Mouse (Mus musculus): ENCODE data around the gene Aqp9.

DNA sequence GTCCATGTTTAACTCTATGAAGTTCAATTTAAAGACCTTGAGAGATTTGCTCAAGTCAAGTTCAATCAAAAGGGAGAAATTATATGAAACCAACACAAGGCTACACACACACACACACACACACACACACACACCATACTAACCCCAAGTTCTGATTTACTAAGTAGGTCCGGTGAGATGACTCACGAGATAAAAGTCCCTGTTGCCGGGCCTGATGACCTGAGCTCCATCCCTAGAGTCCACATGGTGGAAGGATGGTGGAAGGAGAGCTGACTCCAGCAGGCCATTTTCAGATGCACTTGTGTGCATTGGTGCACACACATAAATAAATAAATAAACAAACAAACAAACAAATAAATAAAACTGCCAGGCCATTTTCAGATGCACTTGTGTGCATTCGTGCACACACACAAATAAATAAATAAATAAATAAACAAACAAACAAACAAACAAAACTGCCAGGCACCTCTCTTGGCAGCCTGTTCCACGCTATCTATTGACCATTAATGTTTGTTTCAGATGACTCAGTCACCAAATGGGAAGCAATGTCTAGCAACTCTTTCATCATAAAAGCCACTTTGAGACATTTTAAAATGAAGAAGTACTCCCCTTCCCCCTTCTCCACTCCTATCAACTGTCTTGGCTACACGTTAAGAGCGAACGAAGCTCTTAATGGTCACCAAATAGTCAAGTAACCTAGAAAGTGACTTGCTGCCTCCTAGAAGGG is 6.2 kb downstream of the Aqp9 start:
- TF ChIP-seq CTCF (IDR thresholded peaks at IDR 0.05; ENCODE audit: borderline replicate concordance, control insufficient read depth, extremely low read depth, insufficient read depth, low read length, poor library complexity) (no peak), POLR2A (IDR thresholded peaks at IDR 0.05; ENCODE audit: control insufficient read depth, extremely low read depth, insufficient read depth, low read length, poor library complexity) (no peak)

Measured in thymus, adult 2 months (tissue).